Mouse (Mus musculus): ENCODE measurements at regions not wholly inside any gene's neighbourhood (a gene's known extent, or its start where the extent isn't known, plus 50 kb on each side); places are given as distances from the start of the nearest gene placed in this dataset.

- Histone ChIP-seq H3K4me3 (replicated peaks) (no peak overlapping the region), H3K9me3 (no peaks in the 10 kb centered on the region), H3K9ac (no peak overlapping the region), H3K27me3 (replicated peaks) (no peaks in the 10 kb centered on the region), H3K4me2 (replicated peaks) (no peak overlapping the region), H3K36me3 (no peaks in the 10 kb centered on the region), H3K27ac (no peak overlapping the region), H3K4me1 (replicated peaks) (peaks cover 14% of the 10 kb centered on the region)
- 25% methylated on average over 6 of the region's 6 CpGs for WGBS
- ATAC-seq: no peak
Measured at GRCm38 (mm10) chr3:38227596-38227995, 257.0 kb downstream of the Ankrd50 start.

- Histone ChIP-seq H3K27me3 (replicated peaks) (no peaks in the 10 kb centered on the region), H3K36me3 (no peaks in the 10 kb centered on the region), H3K9me3 (no peaks in the 10 kb centered on the region), H3K4me2 (replicated peaks) (no peak overlapping the region), H3K4me1 (replicated peaks) (peaks cover 11% of the 10 kb centered on the region), H3K9ac (no peak overlapping the region), H3K4me3 (replicated peaks) (no peak overlapping the region), H3K27ac (no peak overlapping the region)
- ATAC-seq: no peak
- WGBS: 64% methylated on average over 9 of the region's 9 CpGs
Measured at GRCm38 (mm10) chr3:38227121-38227520, 257.5 kb downstream of the Ankrd50 start.

DNA sequence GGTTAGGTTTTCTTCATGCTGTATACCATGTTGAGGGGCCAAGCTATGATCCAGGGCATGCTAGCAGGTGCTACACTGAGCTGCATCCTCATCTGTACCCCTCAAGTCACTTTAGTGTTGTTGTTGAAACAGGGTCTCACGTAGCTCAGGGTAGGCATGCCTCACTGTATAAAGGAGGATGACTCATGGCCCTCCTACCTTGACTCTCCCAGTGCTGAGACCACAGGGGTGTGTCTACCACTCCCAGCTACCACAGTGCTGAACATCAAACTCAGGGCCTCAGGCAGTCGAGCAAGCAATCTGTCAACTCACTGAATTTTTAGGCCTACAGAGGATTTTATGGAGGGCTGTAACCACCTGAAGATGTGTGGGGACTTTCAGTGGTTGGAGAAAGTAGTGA, 258.5 kb downstream of the Ankrd50 start:
- Histone ChIP-seq H3K27ac (no peak overlapping the region), H3K4me3 (replicated peaks) (no peak overlapping the region), H3K4me1 (replicated peaks) (peaks cover 7% of the 10 kb centered on the region; the same call in 1 of the 2 replicates), H3K4me2 (replicated peaks) (no peak overlapping the region), H3K36me3 (no peaks in the 10 kb centered on the region), H3K9me3 (no peaks in the 10 kb centered on the region), H3K9ac (no peak overlapping the region), H3K27me3 (replicated peaks) (no peaks in the 10 kb centered on the region)
- WGBS: 59% methylated on average over 2 of the region's 2 CpGs
- no peak for ATAC-seq

DNA sequence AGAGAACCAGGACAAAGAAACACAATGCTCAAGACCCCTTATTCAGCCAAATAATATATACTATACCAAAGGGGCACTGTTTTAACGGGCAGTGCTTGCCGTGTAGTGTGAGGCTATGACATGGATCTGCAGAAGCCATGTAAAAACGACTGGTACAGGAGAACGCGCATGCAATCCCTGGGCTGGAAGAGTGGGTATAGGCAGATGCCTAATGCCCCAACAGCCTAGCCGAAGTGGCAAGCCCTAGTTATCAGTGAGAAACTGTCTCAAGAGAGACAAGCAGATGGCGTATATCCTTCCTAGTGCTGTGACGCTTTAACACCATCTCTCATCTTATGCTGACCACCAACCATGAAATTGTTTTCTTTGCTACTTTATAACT, 262.8 kb downstream of the Ankrd50 start:
- H3K4me1 ChIP-seq (replicated peaks): no peaks in the 10 kb centered on the region
- no peak overlapping the region for H3K4me2 ChIP-seq (replicated peaks)
- WGBS: 83% methylated on average over 8 of the region's 8 CpGs
- no peaks in the 10 kb centered on the region for H3K36me3 ChIP-seq
- no peak overlapping the region for H3K27ac ChIP-seq
- H3K9ac ChIP-seq: no peak overlapping the region
- no peak for ATAC-seq
- H3K4me3 ChIP-seq (replicated peaks): no peak overlapping the region
- no peaks in the 10 kb centered on the region for H3K9me3 ChIP-seq
- no peaks in the 10 kb centered on the region for H3K27me3 ChIP-seq (replicated peaks)

- no peaks in the 10 kb centered on the region for H3K4me1 ChIP-seq (replicated peaks)
- no peaks in the 10 kb centered on the region for H3K27me3 ChIP-seq (replicated peaks)
- no peaks in the 10 kb centered on the region for H3K9me3 ChIP-seq
- H3K36me3 ChIP-seq: no peaks in the 10 kb centered on the region
- H3K4me3 ChIP-seq (replicated peaks): no peak overlapping the region
- H3K4me2 ChIP-seq (replicated peaks): no peak overlapping the region
- no peak overlapping the region for H3K9ac ChIP-seq
- no peak overlapping the region for H3K27ac ChIP-seq
- 40% methylated on average over 11 of the region's 11 CpGs for whole genome bisulfite sequencing
- peak; percentile 56 for ATAC-seq
Measured at GRCm38 (mm10) chr3:38220934-38221833, 263.5 kb downstream of the Ankrd50 start.

GRCm38 (mm10) chr3:38209081-38209480, 275.6 kb downstream of the Ankrd50 start:
- WGBS: 86% methylated on average over 3 of the region's 3 CpGs
- Histone ChIP-seq H3K4me1 (replicated peaks) (no peaks in the 10 kb centered on the region), H3K9me3 (no peaks in the 10 kb centered on the region)

DNA sequence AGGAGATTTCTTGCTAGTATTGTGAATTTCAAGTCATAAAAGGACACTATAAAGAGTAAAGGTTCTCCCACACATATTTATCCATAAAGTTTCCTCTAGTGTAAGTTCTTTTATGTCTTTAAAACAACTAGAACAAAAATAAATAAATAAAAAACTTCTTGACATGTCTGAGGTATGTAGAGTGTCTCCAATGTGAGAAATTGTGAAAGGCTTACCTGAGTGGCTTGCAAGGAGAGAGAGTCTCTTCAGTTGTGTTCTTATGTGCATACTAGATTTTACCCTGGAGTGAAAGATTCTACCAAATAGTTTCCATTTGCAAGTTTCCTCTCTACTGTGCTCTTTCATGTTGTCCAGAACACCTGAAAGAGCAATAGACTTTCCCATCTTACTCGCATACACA, 276.8 kb downstream of the Ankrd50 start:
- ATAC-seq: no peak
- WGBS: 92% methylated on average over 1 of the region's 1 CpGs

More at GRCm38 (mm10) chr3:38209081-38209480, 275.6 kb downstream of the Ankrd50 start:
- H3K27ac ChIP-seq: no peak overlapping the region
- H3K36me3 ChIP-seq: no peaks in the 10 kb centered on the region
- no peak overlapping the region for H3K4me3 ChIP-seq (replicated peaks)
- H3K4me2 ChIP-seq (replicated peaks): no peak overlapping the region
- H3K27me3 ChIP-seq (replicated peaks): no peaks in the 10 kb centered on the region
- no peak for ATAC-seq
- no peak overlapping the region for H3K9ac ChIP-seq

DNA sequence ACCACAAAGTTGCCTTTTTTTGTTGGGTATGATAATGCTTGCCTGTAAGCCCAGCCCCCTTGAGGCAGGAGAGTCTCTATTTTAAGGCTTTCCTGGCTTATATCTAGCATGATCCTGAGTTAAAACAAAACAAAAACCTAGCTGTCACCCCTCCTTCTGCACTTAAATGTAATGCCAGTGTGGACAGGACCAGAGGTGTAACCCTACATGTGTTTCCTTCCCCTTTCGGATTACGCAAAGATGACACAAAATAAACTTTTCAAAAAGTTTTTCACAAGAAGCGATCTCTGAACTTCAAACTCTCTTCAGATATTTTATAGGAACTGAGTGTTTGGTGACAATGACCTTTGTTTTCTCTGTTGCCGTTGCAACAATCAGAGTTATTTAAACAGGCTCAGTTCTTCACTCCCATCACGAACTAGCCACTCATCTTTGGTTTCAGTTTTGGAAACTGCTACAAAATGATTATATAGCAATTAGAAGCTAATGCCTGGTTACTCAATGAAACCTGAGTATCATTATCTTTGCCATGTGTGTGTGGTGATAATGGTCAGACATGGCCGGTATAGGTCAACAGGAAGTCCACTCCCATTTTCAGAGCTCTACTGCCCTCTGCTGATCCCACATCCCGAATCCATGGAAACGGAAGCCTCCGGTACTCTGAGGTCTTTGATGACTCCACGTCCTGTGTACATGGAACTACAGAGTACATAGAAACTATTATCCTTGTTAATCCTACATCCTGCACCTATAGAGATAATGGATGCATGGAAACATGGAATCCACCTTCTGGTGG, 282.6 kb downstream of the Ankrd50 start:
- H3K9me3 ChIP-seq: no peaks in the 10 kb centered on the region
- no peaks in the 10 kb centered on the region for H3K27me3 ChIP-seq (replicated peaks)
- WGBS: 65% methylated on average over 10 of the region's 10 CpGs
- no peak overlapping the region for H3K4me3 ChIP-seq (replicated peaks)
- no peak overlapping the region for H3K27ac ChIP-seq
- no peaks in the 10 kb centered on the region for H3K4me1 ChIP-seq (replicated peaks)
- H3K4me2 ChIP-seq (replicated peaks): no peak overlapping the region
- no peak overlapping the region for H3K9ac ChIP-seq
- H3K36me3 ChIP-seq: no peaks in the 10 kb centered on the region
- ATAC-seq: no peak

More for the DNA sequence above, 276.8 kb downstream of the Ankrd50 start:
- no peaks in the 10 kb centered on the region for H3K9me3 ChIP-seq
- H3K36me3 ChIP-seq: no peaks in the 10 kb centered on the region
- H3K9ac ChIP-seq: no peak overlapping the region
- no peaks in the 10 kb centered on the region for H3K27me3 ChIP-seq (replicated peaks)
- H3K4me3 ChIP-seq (replicated peaks): no peak overlapping the region
- H3K4me1 ChIP-seq (replicated peaks): no peaks in the 10 kb centered on the region
- H3K27ac ChIP-seq: no peak overlapping the region
- H3K4me2 ChIP-seq (replicated peaks): no peak overlapping the region

GRCm38 (mm10) chr3:38194001-38194400, 290.6 kb downstream of the Ankrd50 start:
- Histone ChIP-seq H3K27me3 (replicated peaks) (no peaks in the 10 kb centered on the region), H3K27ac (no peak overlapping the region), H3K4me2 (replicated peaks) (no peak overlapping the region), H3K4me1 (replicated peaks) (no peaks in the 10 kb centered on the region), H3K36me3 (no peaks in the 10 kb centered on the region), H3K9me3 (no peaks in the 10 kb centered on the region), H3K9ac (no peak overlapping the region), H3K4me3 (replicated peaks) (no peak overlapping the region)
- WGBS: 70% methylated on average over 4 of the region's 4 CpGs
- ATAC-seq: no peak

- WGBS: 78% methylated on average over 3 of the region's 3 CpGs
- Histone ChIP-seq H3K27me3 (replicated peaks) (no peaks in the 10 kb centered on the region), H3K36me3 (no peaks in the 10 kb centered on the region), H3K27ac (no peak overlapping the region), H3K9ac (no peak overlapping the region), H3K4me1 (replicated peaks) (no peaks in the 10 kb centered on the region), H3K4me2 (replicated peaks) (no peak overlapping the region), H3K9me3 (no peaks in the 10 kb centered on the region), H3K4me3 (replicated peaks) (no peak overlapping the region)
- ATAC-seq: no peak
Measured at GRCm38 (mm10) chr3:38187406-38187896, 297.2 kb downstream of the Ankrd50 start.

GRCm38 (mm10) chr3:38186503-38186902, 298.1 kb downstream of the Ankrd50 start:
- no peak overlapping the region for H3K9ac ChIP-seq
- H3K27me3 ChIP-seq (replicated peaks): no peaks in the 10 kb centered on the region
- 83% methylated on average over 1 of the region's 1 CpGs for WGBS
- H3K36me3 ChIP-seq: no peaks in the 10 kb centered on the region
- no peak overlapping the region for H3K4me3 ChIP-seq (replicated peaks)
- ATAC-seq: no peak
- no peak overlapping the region for H3K27ac ChIP-seq
- H3K9me3 ChIP-seq: no peaks in the 10 kb centered on the region
- no peak overlapping the region for H3K4me2 ChIP-seq (replicated peaks)
- no peaks in the 10 kb centered on the region for H3K4me1 ChIP-seq (replicated peaks)

DNA sequence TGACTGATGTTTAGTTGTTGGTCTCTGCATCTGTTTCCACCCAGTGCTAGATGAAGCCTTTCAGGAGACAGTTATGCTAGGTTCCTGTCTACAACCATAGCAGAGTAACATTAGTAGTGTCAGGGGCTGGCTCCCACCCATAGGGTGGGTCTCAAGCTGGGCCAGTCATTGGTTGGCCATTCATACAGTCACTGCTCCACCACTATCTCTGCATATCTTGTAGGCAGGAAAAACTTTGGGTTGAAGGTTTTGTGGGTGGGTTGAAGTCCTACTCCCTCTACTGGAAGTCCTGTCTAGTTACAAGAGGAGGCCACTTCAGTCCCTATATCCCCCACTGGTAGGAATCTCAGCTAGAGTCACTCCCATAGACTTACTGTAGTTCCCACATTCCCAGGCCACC, 306.3 kb downstream of the Ankrd50 start:
- Histone ChIP-seq H3K27me3 (replicated peaks) (no peaks in the 10 kb centered on the region), H3K4me3 (replicated peaks) (no peak overlapping the region), H3K36me3 (no peaks in the 10 kb centered on the region), H3K9ac (no peak overlapping the region), H3K9me3 (no peaks in the 10 kb centered on the region), H3K4me1 (replicated peaks) (no peaks in the 10 kb centered on the region), H3K27ac (no peak overlapping the region), H3K4me2 (replicated peaks) (no peak overlapping the region)
- ATAC-seq: no peak
